Mouse (Mus musculus) T-helper 1 cell (primary cell): Measurements from ENCODE around the gene Shb.

Experiments used
- in situ Hi-C: fragments of 300-600 bp; cut with MboI, MseI; formaldehyde crosslinking; loops from one replicate; pipeline ENCODE4 v1.15.1; 2025; ENCODE audit warnings: high pct_unique_total_duplicates

The Shb gene

GRCm38 (mm10) chr4:45532375-45532774, at the start of gene Shb:
Gene Shb, minus strand, starts transcription at chr4:45532470.
- in situ Hi-C loops: loop anchor here (10.0 kb wide), 1 partner anchor 568 kb away; no protein-coding TSS in a partner anchor

- in situ Hi-C loops: no loop called here
These were observed 48.8 kb upstream of the Shb start for GRCm38 (mm10) chr4:45581095-45581494.

- in situ Hi-C loops: no loop called here
These were observed 46.5 kb upstream of the Shb start for GRCm38 (mm10) chr4:45578554-45579370.

GRCm38 (mm10) chr4:45577631-45578030, 45.4 kb upstream of the Shb start:
- in situ Hi-C loops: no loop called here

- in situ Hi-C loops: no loop called here
These were observed 42.4 kb upstream of the Shb start for GRCm38 (mm10) chr4:45574614-45575169.

- in situ Hi-C loops: no loop called here
These were observed 37.3 kb upstream of the Shb start for GRCm38 (mm10) chr4:45569521-45569920.

- in situ Hi-C loops: no loop called here
These were observed 25.9 kb upstream of the Shb start for GRCm38 (mm10) chr4:45558211-45558610.

GRCm38 (mm10) chr4:45552571-45552970, 20.3 kb upstream of the Shb start:
- in situ Hi-C loops: no loop called here

- in situ Hi-C loops: no loop called here
These were observed 18.7 kb upstream of the Shb start for GRCm38 (mm10) chr4:45550970-45551369.

GRCm38 (mm10) chr4:45549514-45549913, 17.2 kb upstream of the Shb start:
- in situ Hi-C loops: no loop called here

- in situ Hi-C loops: no loop called here
These were observed 13.6 kb upstream of the Shb start for GRCm38 (mm10) chr4:45545851-45546250.

- in situ Hi-C loops: no loop called here
These were observed 11.3 kb upstream of the Shb start for GRCm38 (mm10) chr4:45543481-45544051.

GRCm38 (mm10) chr4:45540151-45540933, 8.1 kb upstream of the Shb start:
- in situ Hi-C loops: no loop called here

- in situ Hi-C loops: loop anchor here (10.0 kb wide), 1 partner anchor 574 kb away; no protein-coding TSS in a partner anchor
These were observed 6.9 kb upstream of the Shb start for GRCm38 (mm10) chr4:45539187-45539586.

GRCm38 (mm10) chr4:45533436-45533940, 1.2 kb upstream of the Shb start:
- in situ Hi-C loops: loop anchor here (10.0 kb wide), 1 partner anchor 569 kb away; no protein-coding TSS in a partner anchor

GRCm38 (mm10) chr4:45530662-45531542, 1.4 kb downstream of the Shb start:
- in situ Hi-C loops: loop anchor here (10.0 kb wide), 1 partner anchor 566 kb away; no protein-coding TSS in a partner anchor

GRCm38 (mm10) chr4:45529986-45530597, 2.2 kb downstream of the Shb start:
- in situ Hi-C loops: loop anchor here (10.0 kb wide), 1 partner anchor 565 kb away; no protein-coding TSS in a partner anchor

GRCm38 (mm10) chr4:45529201-45529985, 2.9 kb downstream of the Shb start:
- in situ Hi-C loops: no loop called here
